Mouse (Mus musculus): ENCODE measurements around the gene Lyplal1. TPM values are rescaled to one million over a fixed set of nuclear protein-coding genes. Genes with fewer than 3 reads are reported as not detected.

Lyplal1 gene
- polyA plus RNA-seq, 1 experiment from 2014 or later = 18.8 TPM

DNA sequence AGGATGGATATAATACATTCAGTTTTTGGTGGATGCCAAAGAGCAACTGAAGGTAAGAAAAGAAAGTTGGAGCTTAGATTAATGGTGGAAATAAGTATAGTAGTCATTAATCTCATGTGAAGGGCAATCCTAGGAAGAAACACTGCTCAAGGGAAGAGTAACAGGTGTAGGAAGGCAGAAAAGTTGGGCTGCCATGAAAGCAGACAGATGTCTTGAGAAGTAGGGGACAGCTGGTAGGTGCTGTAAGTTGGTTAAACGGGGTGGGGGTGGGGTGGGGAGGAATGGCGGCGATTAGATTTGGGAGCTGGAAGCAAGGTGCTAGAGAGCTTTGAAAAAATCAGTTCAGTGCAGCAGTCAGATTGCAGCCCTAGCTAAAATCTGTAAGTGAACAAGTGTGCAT is 14.4 kb upstream of the Lyplal1 start:
- no peak overlapping the region for H3K4me3 ChIP-seq (replicated peaks; ENCODE audit: low read depth, low read length)
- DNase-seq (no peak), ATAC-seq (ENCODE audit: low FRiP score, low TSS enrichment) (no peak)
- no peaks in the 10 kb centered on the region for H3K9me3 ChIP-seq (ENCODE audit: control insufficient read depth, low read length)
- no peaks in the 10 kb centered on the region for H3K36me3 ChIP-seq (ENCODE audit: control insufficient read depth, insufficient read depth, low read length)
- no peaks in the 10 kb centered on the region for H3K27me3 ChIP-seq (ENCODE audit: control insufficient read depth, insufficient read depth, low read length)
- WGBS = 90% methylated on average over 3 of the region's 3 CpGs
- no peaks in the 10 kb centered on the region for H3K4me1 ChIP-seq (ENCODE audit: control insufficient read depth, insufficient read depth, low read length)
- H3K4me2 ChIP-seq (ENCODE audit: low read length) = no peak overlapping the region
- H3K27ac ChIP-seq (replicated peaks; ENCODE audit: low read depth, low read length) = no peak overlapping the region
- no peak overlapping the region for H3K9ac ChIP-seq (replicated peaks; ENCODE audit: low read length)

DNA sequence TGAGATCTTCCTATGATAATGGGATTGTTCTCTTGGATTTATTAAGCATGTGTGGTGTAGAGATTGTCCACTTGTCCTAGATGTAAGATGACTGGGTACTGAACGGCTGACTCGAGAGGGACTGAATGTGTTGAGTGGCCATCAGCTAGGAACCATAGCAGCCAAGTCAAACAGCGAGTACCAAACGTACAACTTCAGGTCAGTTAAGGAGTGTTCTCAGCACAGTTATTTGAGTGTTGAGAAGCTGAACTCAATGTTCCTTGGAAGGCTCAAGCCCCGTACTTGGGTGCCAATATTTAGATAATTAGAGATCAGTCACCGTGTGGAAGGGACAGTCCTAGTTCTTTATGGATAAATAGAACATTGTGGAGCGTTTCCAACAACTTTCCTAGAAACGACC is 11.8 kb upstream of the Lyplal1 start:
- Histone ChIP-seq H3K36me3 (ENCODE audit: control insufficient read depth, insufficient read depth, low read length) (no peaks in the 10 kb centered on the region), H3K27ac (replicated peaks; ENCODE audit: low read depth, low read length) (no peak overlapping the region), H3K4me1 (ENCODE audit: control insufficient read depth, insufficient read depth, low read length) (no peaks in the 10 kb centered on the region), H3K9me3 (ENCODE audit: control insufficient read depth, low read length) (no peaks in the 10 kb centered on the region), H3K4me3 (replicated peaks; ENCODE audit: low read depth, low read length) (no peak overlapping the region), H3K4me2 (ENCODE audit: low read length) (no peak overlapping the region), H3K9ac (replicated peaks; ENCODE audit: low read length) (no peak overlapping the region), H3K27me3 (ENCODE audit: control insufficient read depth, insufficient read depth, low read length) (no peaks in the 10 kb centered on the region)
- WGBS = 94% methylated on average over 8 of the region's 8 CpGs
- DNase-seq (no peak), ATAC-seq (ENCODE audit: low FRiP score, low TSS enrichment) (no peak)

DNA sequence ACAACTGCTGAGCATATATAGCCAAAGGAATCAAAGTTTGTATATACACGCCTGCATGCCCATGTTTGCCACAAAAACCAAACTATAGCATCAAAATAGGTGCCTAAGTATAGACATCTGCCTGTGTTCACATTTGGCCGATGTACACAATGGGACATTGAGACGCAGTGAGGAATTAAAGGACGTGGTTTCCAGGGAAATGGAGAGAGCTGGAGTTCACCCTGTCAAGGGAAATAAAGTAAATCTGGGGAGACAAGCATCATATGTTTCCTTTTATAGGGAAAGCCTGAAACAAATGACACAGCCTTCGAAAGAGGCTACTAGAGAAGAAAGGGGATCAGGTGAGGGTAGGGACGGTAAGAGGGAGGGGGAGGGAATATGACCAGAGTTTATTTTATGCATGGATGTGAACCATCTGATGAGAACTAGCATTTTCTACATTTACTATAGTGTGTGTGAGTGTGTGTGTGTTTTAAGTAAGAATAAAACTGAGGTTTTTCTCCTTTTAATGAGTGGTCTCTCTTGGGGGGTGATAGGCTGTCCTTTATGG is 9.3 kb upstream of the Lyplal1 start:
- no peak overlapping the region for H3K4me2 ChIP-seq (ENCODE audit: low read length)
- H3K9ac ChIP-seq (replicated peaks; ENCODE audit: low read length) = no peak overlapping the region
- no peak overlapping the region for H3K27ac ChIP-seq (replicated peaks; ENCODE audit: low read depth, low read length)
- no peaks in the 10 kb centered on the region for H3K9me3 ChIP-seq (ENCODE audit: control insufficient read depth, low read length)
- ATAC-seq (ENCODE audit: low FRiP score, low TSS enrichment) = no peak
- WGBS = 29% methylated on average over 6 of the region's 6 CpGs
- H3K4me3 ChIP-seq (replicated peaks; ENCODE audit: low read depth, low read length) = no peak overlapping the region
- peak; percentile 17 for DNase-seq
- no peaks in the 10 kb centered on the region for H3K4me1 ChIP-seq (ENCODE audit: control insufficient read depth, insufficient read depth, low read length)
- H3K36me3 ChIP-seq (ENCODE audit: control insufficient read depth, insufficient read depth, low read length) = no peaks in the 10 kb centered on the region
- H3K27me3 ChIP-seq (ENCODE audit: control insufficient read depth, insufficient read depth, low read length) = no peaks in the 10 kb centered on the region

DNA sequence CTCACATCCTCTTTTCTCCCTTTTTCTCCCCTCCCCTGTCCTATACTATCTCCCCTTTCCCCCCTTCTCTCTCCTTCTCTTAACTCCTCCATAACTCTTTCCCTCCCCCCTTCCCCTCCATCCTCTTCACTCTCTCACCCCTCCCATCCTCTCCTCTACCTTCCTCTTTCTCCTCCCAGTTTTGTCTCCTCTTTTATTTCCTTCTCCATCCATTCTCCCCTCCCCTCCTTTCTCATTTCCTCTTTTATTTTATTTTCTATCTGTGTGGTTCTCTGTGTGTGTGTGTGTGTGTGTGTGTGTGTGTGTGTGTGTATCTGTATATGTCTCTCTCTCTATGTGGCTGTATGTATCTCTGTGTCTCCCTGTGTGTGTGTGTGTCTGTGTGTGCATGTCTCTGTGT is 6.6 kb upstream of the Lyplal1 start:
- H3K36me3 ChIP-seq (ENCODE audit: control insufficient read depth, insufficient read depth, low read length) = no peaks in the 10 kb centered on the region
- no peak overlapping the region for H3K4me3 ChIP-seq (replicated peaks; ENCODE audit: low read depth, low read length)
- DNase-seq = no peak
- no peak overlapping the region for H3K27ac ChIP-seq (replicated peaks; ENCODE audit: low read depth, low read length)
- no peak overlapping the region for H3K9ac ChIP-seq (replicated peaks; ENCODE audit: low read length)
- no peaks in the 10 kb centered on the region for H3K27me3 ChIP-seq (ENCODE audit: control insufficient read depth, insufficient read depth, low read length)
- no peak overlapping the region for H3K4me2 ChIP-seq (ENCODE audit: low read length)
- H3K4me1 ChIP-seq (ENCODE audit: control insufficient read depth, insufficient read depth, low read length) = no peaks in the 10 kb centered on the region
- ATAC-seq (ENCODE audit: low FRiP score, low TSS enrichment) = no peak
- H3K9me3 ChIP-seq (ENCODE audit: control insufficient read depth, low read length) = no peaks in the 10 kb centered on the region

DNA sequence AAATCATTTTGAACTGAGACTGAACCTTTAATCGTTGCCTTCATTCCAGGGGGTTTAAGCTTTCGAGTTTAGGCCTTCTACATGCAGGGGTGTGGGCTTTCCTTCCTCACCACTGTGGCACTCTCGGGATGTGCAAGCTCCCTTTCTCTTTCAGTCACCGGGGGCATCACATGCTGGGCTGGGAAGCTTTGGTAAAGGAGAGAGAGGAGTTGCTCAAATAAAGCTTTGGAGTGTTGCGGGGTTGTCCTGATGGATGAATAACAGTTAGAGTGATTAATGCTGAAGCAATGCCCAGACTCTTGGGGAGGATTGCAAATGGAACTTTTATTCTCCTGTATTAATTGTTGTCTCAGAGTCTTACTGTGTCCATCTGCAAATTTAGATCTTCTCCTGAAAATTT is 2.7 kb upstream of the Lyplal1 start:
- H3K4me1 ChIP-seq (ENCODE audit: control insufficient read depth, insufficient read depth, low read length) = peaks cover 4% of the 10 kb centered on the region; the same call in 1 of the 2 replicates
- no peak overlapping the region for H3K4me3 ChIP-seq (replicated peaks; ENCODE audit: low read depth, low read length)
- no peak overlapping the region for H3K4me2 ChIP-seq (ENCODE audit: low read length)
- H3K9me3 ChIP-seq (ENCODE audit: control insufficient read depth, low read length) = no peaks in the 10 kb centered on the region
- no peak for DNase-seq
- no peaks in the 10 kb centered on the region for H3K27me3 ChIP-seq (ENCODE audit: control insufficient read depth, insufficient read depth, low read length)
- no peak overlapping the region for H3K27ac ChIP-seq (replicated peaks; ENCODE audit: low read depth, low read length)
- no peaks in the 10 kb centered on the region for H3K36me3 ChIP-seq (ENCODE audit: control insufficient read depth, insufficient read depth, low read length)
- no peak for ATAC-seq (ENCODE audit: low FRiP score, low TSS enrichment)
- 55% methylated on average over 5 of the region's 5 CpGs for WGBS
- H3K9ac ChIP-seq (replicated peaks; ENCODE audit: low read length) = no peak overlapping the region

DNA sequence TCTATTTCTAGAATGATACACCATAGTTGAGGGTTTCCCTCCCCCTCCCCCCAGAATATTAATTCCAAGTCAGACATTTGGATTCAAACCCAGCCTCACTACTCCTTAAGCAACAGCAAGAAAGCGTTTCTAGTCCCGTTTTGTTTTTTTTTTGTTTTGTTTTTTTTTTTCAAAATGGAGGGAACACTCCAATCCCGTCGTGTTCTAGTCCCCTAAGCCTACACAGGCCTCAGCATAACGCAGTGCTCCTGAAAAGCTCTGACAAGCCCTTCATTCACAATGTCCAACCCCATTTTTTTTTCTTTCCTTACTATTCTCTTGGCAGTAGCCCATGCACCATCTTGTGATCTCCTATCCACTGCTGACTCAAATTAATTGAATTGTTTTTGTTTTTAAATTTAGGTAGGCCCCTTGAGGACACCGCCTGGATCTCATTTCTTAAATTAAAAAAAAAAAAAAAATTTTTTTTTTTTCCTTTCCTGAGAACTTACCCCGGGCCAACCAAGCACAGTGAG is 967 bp downstream of the Lyplal1 start:
- Histone ChIP-seq H3K27me3 (ENCODE audit: control insufficient read depth, insufficient read depth, low read length) (no peaks in the 10 kb centered on the region), H3K4me2 (ENCODE audit: low read length) (peak overlapping the region; percentile 77), H3K9ac (replicated peaks; ENCODE audit: low read length) (peak overlapping the region; percentile 95), H3K27ac (replicated peaks; ENCODE audit: low read depth, low read length) (peak overlapping the region; percentile 94), H3K9me3 (ENCODE audit: control insufficient read depth, low read length) (0 out of 2 replicates have a peak, but pooled peaks cover 4% of the 10 kb centered on the region), H3K4me3 (replicated peaks; ENCODE audit: low read depth, low read length) (peak overlapping the region; percentile 74), H3K4me1 (ENCODE audit: control insufficient read depth, insufficient read depth, low read length) (peaks cover 4% of the 10 kb centered on the region; the same call in 1 of the 2 replicates), H3K36me3 (ENCODE audit: control insufficient read depth, insufficient read depth, low read length) (0 out of 2 replicates have a peak, but pooled peaks cover 4% of the 10 kb centered on the region)
- ATAC-seq (ENCODE audit: low FRiP score, low TSS enrichment) = no peak
- peak; percentile 34 for DNase-seq
- WGBS = 67% methylated on average over 7 of the region's 7 CpGs

DNA sequence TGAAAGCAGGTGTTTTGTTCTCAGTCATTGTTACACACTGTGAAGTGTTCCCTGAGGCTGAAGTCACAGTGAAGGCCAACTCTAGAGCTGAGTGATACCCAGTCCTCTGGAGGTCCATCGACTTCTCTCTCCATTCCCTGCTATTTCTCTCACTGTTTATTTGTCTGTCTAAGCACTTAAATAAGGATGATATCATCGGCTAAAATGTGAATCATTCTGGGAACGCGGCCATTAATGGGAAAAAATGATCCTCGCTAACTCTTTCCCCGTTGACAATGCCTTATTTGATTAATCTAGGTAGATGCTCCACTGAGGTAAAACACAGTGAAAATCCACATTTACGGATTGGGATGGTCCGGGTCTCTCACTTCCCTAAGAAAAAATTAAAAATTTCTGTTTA is 14.8 kb downstream of the Lyplal1 start:
- no peaks in the 10 kb centered on the region for H3K4me1 ChIP-seq (ENCODE audit: control insufficient read depth, insufficient read depth, low read length)
- H3K27ac ChIP-seq (replicated peaks; ENCODE audit: low read depth, low read length) = no peak overlapping the region
- DNase-seq = no peak
- 97% methylated on average over 8 of the region's 8 CpGs for WGBS
- H3K36me3 ChIP-seq (ENCODE audit: control insufficient read depth, insufficient read depth, low read length) = no peaks in the 10 kb centered on the region
- H3K4me3 ChIP-seq (replicated peaks; ENCODE audit: low read depth, low read length) = no peak overlapping the region
- no peaks in the 10 kb centered on the region for H3K9me3 ChIP-seq (ENCODE audit: control insufficient read depth, low read length)
- no peaks in the 10 kb centered on the region for H3K27me3 ChIP-seq (ENCODE audit: control insufficient read depth, insufficient read depth, low read length)
- no peak overlapping the region for H3K4me2 ChIP-seq (ENCODE audit: low read length)
- H3K9ac ChIP-seq (replicated peaks; ENCODE audit: low read length) = no peak overlapping the region
- no peak for ATAC-seq (ENCODE audit: low FRiP score, low TSS enrichment)

DNA sequence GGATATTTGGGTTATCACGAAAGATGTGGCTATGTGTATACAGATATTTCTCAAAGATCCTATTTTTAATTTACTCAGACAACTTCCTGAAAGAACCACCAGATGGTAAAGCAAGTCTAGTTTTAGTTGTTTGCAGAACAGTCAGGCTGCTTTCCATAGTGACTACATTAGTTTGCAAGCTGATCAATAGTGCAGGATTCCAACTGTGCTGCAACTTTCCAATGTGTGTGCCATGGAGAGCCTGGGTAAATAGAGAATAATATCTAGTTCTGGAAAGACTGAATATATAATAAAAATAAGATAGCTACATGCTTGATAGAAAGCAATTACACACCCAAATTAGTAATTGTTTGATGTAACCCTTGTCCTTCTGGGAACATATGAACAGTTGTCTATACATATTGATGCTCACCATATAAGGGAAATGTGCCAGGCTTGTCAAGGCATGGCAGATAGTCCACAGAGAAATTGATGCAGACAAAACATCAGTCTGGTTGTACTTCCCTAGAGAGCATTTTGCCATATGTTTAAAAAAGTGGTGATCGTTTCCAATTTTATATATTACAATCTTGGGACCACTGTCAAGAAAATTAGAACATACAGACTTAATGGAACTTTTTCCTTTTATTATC is 50.7 kb downstream of the Lyplal1 start:
- Histone ChIP-seq H3K4me2 (ENCODE audit: low read length) (no peak overlapping the region), H3K4me1 (ENCODE audit: control insufficient read depth, insufficient read depth, low read length) (no peaks in the 10 kb centered on the region), H3K4me3 (replicated peaks; ENCODE audit: low read depth, low read length) (no peak overlapping the region), H3K9ac (replicated peaks; ENCODE audit: low read length) (no peak overlapping the region), H3K36me3 (ENCODE audit: control insufficient read depth, insufficient read depth, low read length) (no peaks in the 10 kb centered on the region), H3K9me3 (ENCODE audit: control insufficient read depth, low read length) (no peaks in the 10 kb centered on the region), H3K27me3 (ENCODE audit: control insufficient read depth, insufficient read depth, low read length) (no peaks in the 10 kb centered on the region), H3K27ac (replicated peaks; ENCODE audit: low read depth, low read length) (no peak overlapping the region)
- 83% methylated on average over 2 of the region's 2 CpGs for WGBS
- ATAC-seq (ENCODE audit: low FRiP score, low TSS enrichment) = no peak
- DNase-seq = no peak

DNA sequence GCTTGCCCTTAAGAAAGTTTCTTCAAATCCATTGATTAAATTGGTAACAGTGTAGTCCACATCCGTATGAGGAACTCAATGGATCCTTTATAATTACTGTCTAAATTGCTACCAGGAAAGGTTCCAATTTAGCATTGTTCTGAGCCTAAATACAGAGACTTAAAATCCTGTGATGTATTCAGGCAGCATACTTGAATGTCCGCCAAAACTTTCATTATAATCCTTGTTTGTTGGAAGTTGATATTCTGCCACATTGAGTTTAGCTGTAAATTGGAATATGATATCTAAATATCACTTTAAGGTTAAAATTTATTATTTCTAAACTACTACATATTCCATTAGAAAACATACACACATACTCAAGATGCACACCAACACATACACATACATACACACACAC is 57.1 kb downstream of the Lyplal1 start:
- H3K4me3 ChIP-seq (replicated peaks; ENCODE audit: low read depth, low read length) = no peak overlapping the region
- H3K4me2 ChIP-seq (ENCODE audit: low read length) = no peak overlapping the region
- no peak overlapping the region for H3K9ac ChIP-seq (replicated peaks; ENCODE audit: low read length)
- no peaks in the 10 kb centered on the region for H3K27me3 ChIP-seq (ENCODE audit: control insufficient read depth, insufficient read depth, low read length)
- DNase-seq (no peak), ATAC-seq (ENCODE audit: low FRiP score, low TSS enrichment) (no peak)
- 87% methylated on average over 2 of the region's 2 CpGs for WGBS
- no peaks in the 10 kb centered on the region for H3K36me3 ChIP-seq (ENCODE audit: control insufficient read depth, insufficient read depth, low read length)
- no peak overlapping the region for H3K27ac ChIP-seq (replicated peaks; ENCODE audit: low read depth, low read length)
- H3K9me3 ChIP-seq (ENCODE audit: control insufficient read depth, low read length) = no peaks in the 10 kb centered on the region
- no peaks in the 10 kb centered on the region for H3K4me1 ChIP-seq (ENCODE audit: control insufficient read depth, insufficient read depth, low read length)

Data from midbrain, embryonic 14.5 days (tissue).